Mouse (Mus musculus) CD4-positive naive resting alpha-beta T cell, adult 76 days (primary cell): ENCODE measurements around the gene Cenpc1. TPM values are rescaled to one million over a fixed set of nuclear protein-coding genes. Genes with fewer than 3 reads are reported as not detected.

ENCODE experiments used
- total RNA-seq: library from RNA; stranded (reverse); gene quantifications from one replicate; pipeline ENCODE4 v1.2.4, GENCODE M21; 2023

Gene Cenpc1
- total RNA-seq = 26.4 TPM

GRCm38 (mm10) chr5:86065101-86065875, at the start of gene Cenpc1:
Cenpc1 (minus strand) TSS chr5:86065583.

GRCm38 (mm10) chr5:86071538-86071937, 6.2 kb upstream of the Cenpc1 start, which contains the start of gene Stap1:
Stap1 (plus strand) TSS chr5:86071746.

Other genes starting within 250 kb of the Cenpc1 start
- gene Stap1, start 6.2 kb upstream of the Cenpc1 start, total RNA-seq = 57.5 TPM
- gene Uba6, start 107.2 kb upstream of the Cenpc1 start, total RNA-seq = 15.6 TPM
- not detected for gene Gnrhr, start 132.3 kb upstream of the Cenpc1 start, total RNA-seq
- gene Tmprss11c, start 223.7 kb upstream of the Cenpc1 start, total RNA-seq = not detected